Mouse (Mus musculus) hindbrain, embryonic 16.5 days (tissue): ENCODE measurements at regions not wholly inside any gene's neighbourhood (a gene's known extent, or its start where the extent isn't known, plus 50 kb on each side); places are given as distances from the start of the nearest gene placed in this dataset.
"Not testable (repeated sequence)": the region's sequence is repeated elsewhere in the genome, so short reads cannot be mapped to it uniquely, and the experiment has no call there.

ENCODE experiments used
- ATAC-seq: fragments of 200-750 bp; cut with Nextera tagmentation; 2 replicates; pipeline ENCODE4 v1.8.0; 2017; ENCODE audit warnings: moderate TSS enrichment, moderate library complexity
- H3K27ac ChIP-seq: fragments of 300-500 bp; sonication (generic); 2 replicates; pipeline ENCODE4 v1.5.1; 2014; ENCODE audit warnings: low read depth, mild to moderate bottlenecking, control low read depth, low read length, moderate library complexity
- H3K27me3 ChIP-seq: fragments of 300-500 bp; sonication (generic); replicated peaks from 2 replicates; pipeline ENCODE4 v1.6.1; 2014; ENCODE audit warnings: low read length; ENCODE audit not compliant: control insufficient read depth, insufficient read depth
- H3K36me3 ChIP-seq: fragments of 300-500 bp; sonication (generic); 2 replicates; pipeline ENCODE4 v1.6.1; 2014; ENCODE audit warnings: mild to moderate bottlenecking, low read length, moderate library complexity, mixed read lengths; ENCODE audit not compliant: control insufficient read depth, insufficient read depth
- H3K4me1 ChIP-seq: fragments of 300-500 bp; sonication (generic); 2 replicates; pipeline ENCODE4 v1.6.1; 2014; ENCODE audit warnings: low read depth, low read length; ENCODE audit not compliant: control insufficient read depth, insufficient read depth
- H3K4me2 ChIP-seq: fragments of 300-500 bp; sonication (generic); 2 replicates; pipeline ENCODE4 v1.6.1; 2014; ENCODE audit warnings: mild to moderate bottlenecking, low read length, control low read depth, moderate library complexity
- H3K4me3 ChIP-seq: fragments of 300-500 bp; sonication (generic); 2 replicates; pipeline ENCODE4 v1.5.1; 2014; ENCODE audit warnings: mild to moderate bottlenecking, low read length, control low read depth, moderate library complexity
- H3K9ac ChIP-seq: fragments of 300-500 bp; sonication (generic); 2 replicates; pipeline ENCODE4 v1.6.1; 2014; ENCODE audit warnings: low read depth, mild to moderate bottlenecking, control low read depth, low read length, moderate library complexity
- H3K9me3 ChIP-seq: fragments of 300-500 bp; sonication (generic); 2 replicates; pipeline ENCODE4 v1.6.1; 2014; ENCODE audit warnings: mild to moderate bottlenecking, low read length, moderate library complexity; ENCODE audit not compliant: control insufficient read depth
- WGBS: fragments of 180-500 bp; shearing (Covaris S2); extraction: QIAGEN DNeasy Blood & Tissue Kit; methylation state at CpG from one replicate; pipeline ENCODE4 v1.1.7; 2014; 5-methylcytosine and 5-hydroxymethylcytosine counted together

- Histone ChIP-seq H3K27me3 (no peaks in the 10 kb centered on the region), H3K4me3 (no peak overlapping the region), H3K4me2 (no peak overlapping the region), H3K36me3 (no peaks in the 10 kb centered on the region), H3K27ac (no peak overlapping the region), H3K9ac (no peak overlapping the region), H3K4me1 (no peaks in the 10 kb centered on the region), H3K9me3 (peaks cover 2% of the 10 kb centered on the region; the same call in 1 of the 2 replicates)
- 49% methylated on average over 2 of the region's 2 CpGs for WGBS
- no peak for ATAC-seq
These were observed 364.3 kb downstream of the Kif2b start for GRCm38 (mm10) chr11:91213104-91213503.

GRCm38 (mm10) chr11:91206470-91206869, 370.9 kb downstream of the Kif2b start:
- H3K36me3 ChIP-seq: no peaks in the 10 kb centered on the region
- H3K9me3 ChIP-seq: no peaks in the 10 kb centered on the region
- no peak overlapping the region for H3K4me2 ChIP-seq
- ATAC-seq: no peak
- H3K27ac ChIP-seq: no peak overlapping the region
- 35% methylated on average over 7 of the region's 7 CpGs for WGBS
- no peak overlapping the region for H3K4me3 ChIP-seq
- H3K4me1 ChIP-seq: no peaks in the 10 kb centered on the region
- H3K9ac ChIP-seq: no peak overlapping the region
- H3K27me3 ChIP-seq: no peaks in the 10 kb centered on the region

GRCm38 (mm10) chr11:91204416-91204815, 372.9 kb downstream of the Kif2b start:
- ATAC-seq: no peak
- no peaks in the 10 kb centered on the region for H3K36me3 ChIP-seq
- no peaks in the 10 kb centered on the region for H3K9me3 ChIP-seq
- H3K27me3 ChIP-seq: no peaks in the 10 kb centered on the region
- WGBS: 64% methylated on average over 7 of the region's 7 CpGs
- peak overlapping the region; percentile 22; the same call in 1 of the 2 replicates for H3K4me2 ChIP-seq
- H3K9ac ChIP-seq: no peak overlapping the region
- H3K4me1 ChIP-seq: no peaks in the 10 kb centered on the region
- no peak overlapping the region for H3K4me3 ChIP-seq
- H3K27ac ChIP-seq: no peak overlapping the region

GRCm38 (mm10) chr11:91196841-91197240, 380.5 kb downstream of the Kif2b start:
- 10% methylated on average over 4 of the region's 4 CpGs for WGBS
- H3K4me1 ChIP-seq: no peaks in the 10 kb centered on the region
- no peaks in the 10 kb centered on the region for H3K27me3 ChIP-seq
- no peaks in the 10 kb centered on the region for H3K36me3 ChIP-seq
- H3K4me3 ChIP-seq: no peak overlapping the region
- no peak for ATAC-seq
- no peak overlapping the region for H3K4me2 ChIP-seq
- H3K27ac ChIP-seq: no peak overlapping the region
- H3K9me3 ChIP-seq: no peaks in the 10 kb centered on the region
- H3K9ac ChIP-seq: no peak overlapping the region

GRCm38 (mm10) chr11:91196351-91196750, 381.0 kb downstream of the Kif2b start:
- H3K9me3 ChIP-seq: no peaks in the 10 kb centered on the region
- no peak overlapping the region for H3K9ac ChIP-seq
- no peak overlapping the region for H3K4me2 ChIP-seq
- no peak overlapping the region for H3K4me3 ChIP-seq
- no peaks in the 10 kb centered on the region for H3K4me1 ChIP-seq
- no peak for ATAC-seq
- H3K27ac ChIP-seq: no peak overlapping the region
- H3K27me3 ChIP-seq: no peaks in the 10 kb centered on the region
- H3K36me3 ChIP-seq: no peaks in the 10 kb centered on the region
- WGBS: 28% methylated on average over 6 of the region's 6 CpGs

GRCm38 (mm10) chr11:91167336-91167735, 410.0 kb downstream of the Kif2b start:
- H3K4me3 ChIP-seq, H3K36me3 ChIP-seq, H3K27me3 ChIP-seq, ATAC-seq, H3K9me3 ChIP-seq, H3K4me2 ChIP-seq, H3K27ac ChIP-seq, H3K9ac ChIP-seq, H3K4me1 ChIP-seq: not testable (repeated sequence)
- WGBS: 72% methylated on average over 2 of the region's 2 CpGs

GRCm38 (mm10) chr11:91133753-91134270, 443.5 kb downstream of the Kif2b start:
- H3K36me3 ChIP-seq: no peaks in the 10 kb centered on the region
- no peak overlapping the region for H3K4me2 ChIP-seq
- no peak overlapping the region for H3K9ac ChIP-seq
- 49% methylated on average over 9 of the region's 9 CpGs for WGBS
- H3K27me3 ChIP-seq: no peaks in the 10 kb centered on the region
- peaks cover 2% of the 10 kb centered on the region for H3K4me1 ChIP-seq
- no peak overlapping the region for H3K27ac ChIP-seq
- ATAC-seq: no peak
- no peaks in the 10 kb centered on the region for H3K9me3 ChIP-seq
- H3K4me3 ChIP-seq: no peak overlapping the region

GRCm38 (mm10) chr11:91132771-91133380, 444.5 kb downstream of the Kif2b start:
- Histone ChIP-seq H3K4me3 (no peak overlapping the region), H3K9me3 (no peaks in the 10 kb centered on the region), H3K4me2 (no peak overlapping the region), H3K4me1 (peaks cover 2% of the 10 kb centered on the region), H3K27ac (no peak overlapping the region), H3K9ac (no peak overlapping the region), H3K36me3 (no peaks in the 10 kb centered on the region), H3K27me3 (no peaks in the 10 kb centered on the region)
- 30% methylated on average over 7 of the region's 7 CpGs for WGBS
- no peak for ATAC-seq

GRCm38 (mm10) chr11:91131960-91132359, 443.8 kb upstream of the Tom1l1 start:
- ATAC-seq: no peak
- no peak overlapping the region for H3K27ac ChIP-seq
- WGBS: 18% methylated on average over 6 of the region's 6 CpGs

More at GRCm38 (mm10) chr11:91131960-91132359, 443.8 kb upstream of the Tom1l1 start:
- no peaks in the 10 kb centered on the region for H3K9me3 ChIP-seq
- H3K27me3 ChIP-seq: no peaks in the 10 kb centered on the region
- H3K36me3 ChIP-seq: no peaks in the 10 kb centered on the region
- H3K4me2 ChIP-seq: no peak overlapping the region
- no peak overlapping the region for H3K9ac ChIP-seq
- peaks cover 2% of the 10 kb centered on the region for H3K4me1 ChIP-seq
- H3K4me3 ChIP-seq: no peak overlapping the region
